Mouse (Mus musculus) forebrain, postnatal 0 days (tissue): ENCODE measurements at regions not wholly inside any gene's neighbourhood (a gene's known extent, or its start where the extent isn't known, plus 50 kb on each side); places are given as distances from the start of the nearest gene placed in this dataset.

Experiments
- ATAC-seq: fragments of 200-750 bp; cut with Nextera tagmentation; 2 replicates; pipeline ENCODE4 v1.8.0; 2017; ENCODE audit warnings: mild to moderate bottlenecking, moderate library complexity
- DNase-seq: peaks from one replicate; pipeline ENCODE4 v3.0.0-alpha.2; 2015
- H3K27ac ChIP-seq: fragments of 300-500 bp; sonication (generic); 2 replicates; pipeline ENCODE4 v1.5.1; 2014; ENCODE audit warnings: low read depth, mild to moderate bottlenecking, antibody characterized with exemption, low read length, moderate library complexity, mixed read lengths
- H3K27me3 ChIP-seq: fragments of 300-500 bp; sonication (generic); 2 replicates; pipeline ENCODE4 v1.6.1; 2014; ENCODE audit warnings: mild to moderate bottlenecking, low read length, mixed read lengths; ENCODE audit not compliant: insufficient read depth
- H3K36me3 ChIP-seq: fragments of 300-500 bp; sonication (generic); 2 replicates; pipeline ENCODE4 v1.6.1; 2014; ENCODE audit warnings: mild to moderate bottlenecking, moderate library complexity; ENCODE audit not compliant: insufficient read depth
- H3K4me1 ChIP-seq: fragments of 300-500 bp; sonication (generic); 2 replicates; pipeline ENCODE4 v1.6.1; 2014; ENCODE audit warnings: antibody characterized with exemption; ENCODE audit not compliant: insufficient read depth
- H3K4me2 ChIP-seq: fragments of 300-500 bp; sonication (generic); 2 replicates; pipeline ENCODE4 v1.6.1; 2014; ENCODE audit warnings: low read depth, mild to moderate bottlenecking, moderate library complexity
- H3K4me3 ChIP-seq: fragments of 300-500 bp; sonication (generic); 2 replicates; pipeline ENCODE4 v1.5.1; 2014; ENCODE audit warnings: low read depth, low read length, mixed read lengths
- H3K9ac ChIP-seq: fragments of 300-500 bp; sonication (generic); 2 replicates; pipeline ENCODE4 v1.6.1; 2014; ENCODE audit warnings: mild to moderate bottlenecking
- H3K9me3 ChIP-seq: fragments of 300-500 bp; sonication (generic); 2 replicates; pipeline ENCODE4 v1.6.1; 2016; ENCODE audit warnings: low read length
- CTCF ChIP-seq: sonication (generic); IDR thresholded peaks from 2 replicates; pipeline ENCODE4 v1.5.1; 2016; ENCODE audit warnings: antibody characterized with exemption, control low read depth, low read depth
- whole genome bisulfite sequencing: fragments of 180-500 bp; shearing (Covaris S2); extraction: QIAGEN DNeasy Blood & Tissue Kit; methylation state at CpG from one replicate; pipeline ENCODE4 v1.1.7; 2014; 5-methylcytosine and 5-hydroxymethylcytosine counted together

DNA sequence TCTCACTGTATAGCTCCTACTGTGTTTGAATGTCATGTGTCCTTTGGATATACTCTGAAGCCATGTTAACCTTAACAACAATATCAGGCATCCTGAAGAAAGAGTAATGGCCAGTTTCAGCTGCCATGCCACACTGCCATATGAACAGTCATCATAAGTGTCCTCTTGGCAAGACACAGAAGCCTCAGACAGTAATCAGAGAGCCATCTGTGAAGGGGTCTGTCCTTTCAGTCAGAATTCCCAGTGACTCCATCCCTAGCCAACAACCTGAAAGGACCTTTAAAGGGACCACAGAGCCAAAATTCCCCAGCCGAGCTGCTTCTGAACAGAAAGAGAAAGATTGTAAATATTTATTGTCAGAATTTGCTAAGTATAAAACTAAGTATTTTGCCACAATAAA, 63.9 kb upstream of the Plppr4 start:
- Histone ChIP-seq H3K36me3 (no peaks in the 10 kb centered on the region), H3K4me3 (no peak overlapping the region), H3K4me2 (no peak overlapping the region), H3K4me1 (no peaks in the 10 kb centered on the region), H3K27ac (peak overlapping the region; percentile 4; the same call in 1 of the 2 replicates), H3K9me3 (no peaks in the 10 kb centered on the region), H3K9ac (no peak overlapping the region), H3K27me3 (no peaks in the 10 kb centered on the region)
- WGBS = 45% methylated on average over 1 of the region's 1 CpGs
- TF ChIP-seq CTCF = no peak
- DNase-seq = peak; percentile 26
- peak; percentile 48 for ATAC-seq

- no peaks in the 10 kb centered on the region for H3K9me3 ChIP-seq
- H3K27me3 ChIP-seq = no peaks in the 10 kb centered on the region
- H3K4me1 ChIP-seq = peaks cover 9% of the 10 kb centered on the region
- H3K9ac ChIP-seq = no peak overlapping the region
- no peaks in the 10 kb centered on the region for H3K36me3 ChIP-seq
- peak; percentile 73 for ATAC-seq
- H3K4me2 ChIP-seq = no peak overlapping the region
- peak; percentile 14 for DNase-seq
- 44% methylated on average over 4 of the region's 4 CpGs for WGBS
- no peak for TF ChIP-seq CTCF
- H3K27ac ChIP-seq = peak overlapping the region; percentile 21; the same call in 1 of the 2 replicates
- no peak overlapping the region for H3K4me3 ChIP-seq
Observed at GRCm38 (mm10) chr3:117412896-117413747, 52.4 kb upstream of the Plppr4 start.
